Mouse (Mus musculus) stomach, postnatal 0 days (tissue): Measurements from ENCODE around the gene Scaf4.

ENCODE experiments used
- CTCF ChIP-seq: IDR thresholded peaks from 2 replicates; pipeline ENCODE4 v1.5.1; 2016; ENCODE audit warnings: antibody characterized with exemption, low read depth, mild to moderate bottlenecking, moderate library complexity
- EP300 ChIP-seq: optimal IDR thresholded peaks from 2 replicates; pipeline ENCODE3; 2016; ENCODE audit warnings: antibody characterized with exemption

- TF ChIP-seq CTCF (peak; percentile 97), EP300 (no peak)
Observed at GRCm38 (mm10) chr16:90322850-90323528, 38.7 kb upstream of the Scaf4 start.
